Mouse (Mus musculus): ENCODE results near the gene Tpm4. TPM values are rescaled to one million over a fixed set of nuclear protein-coding genes. Genes with fewer than 3 reads are reported as not detected.
A peak's percentile ranks its signal among the peaks of the same experiment; 100 is the strongest.
"Not testable (repeated sequence)": the region's sequence is repeated elsewhere in the genome, so short reads cannot be mapped to it uniquely, and the experiment has no call there.

Gene Tpm4
- 510 and 538 TPM in 2 replicates for polyA plus RNA-seq (2015; fragmentation: Nextera tagmentation; extraction: Ambion mirVana)

DNA sequence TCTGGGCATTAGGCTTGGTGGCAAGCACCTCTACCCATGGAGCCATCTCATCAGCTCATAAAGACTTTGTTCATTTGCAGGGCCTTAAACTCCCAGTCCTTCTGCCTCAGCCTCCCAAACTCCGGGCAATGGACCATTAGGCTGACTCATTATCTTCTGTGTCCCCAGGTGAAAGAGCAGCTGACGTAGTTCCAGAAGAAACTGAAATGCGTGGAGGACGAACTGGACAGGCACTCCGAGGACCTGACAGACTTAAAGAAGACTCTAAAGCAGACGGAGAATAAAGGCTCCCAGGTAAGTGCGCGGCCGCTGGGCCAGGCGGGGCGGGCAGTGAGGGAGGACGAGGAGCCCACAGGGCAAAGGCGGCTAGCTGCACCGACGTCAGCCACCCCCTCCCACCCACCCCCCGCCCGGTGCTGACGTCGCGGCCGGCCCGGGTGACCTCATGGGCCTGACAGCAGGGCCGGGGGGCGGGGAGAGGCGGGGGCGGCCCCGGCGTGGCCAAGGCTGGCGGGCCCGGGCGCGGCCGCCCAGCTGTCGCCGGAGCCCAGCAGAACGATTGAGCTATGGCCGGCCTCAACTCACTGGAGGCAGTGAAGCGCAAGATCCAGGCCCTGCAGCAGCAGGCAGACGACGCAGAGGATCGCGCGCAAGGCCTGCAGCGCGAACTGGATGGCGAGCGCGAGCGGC, at the start of gene Tpm4:
TSS of gene Tpm4 (plus strand) at position 220 of the 690 bp plus-strand sequence.
- Histone ChIP-seq H3K9me3 (ENCODE audit: control insufficient read depth, low read length) (no peaks in the 10 kb centered on the region), H3K4me3 (ENCODE audit: low read length) (peak within 1 kb of the TSS; percentile 88), H3K27me3 (replicated peaks; ENCODE audit: control insufficient read depth, insufficient read depth, low read length) (no peaks in the 10 kb centered on the region), H3K4me1 (ENCODE audit: control insufficient read depth, insufficient read depth, low read length) (peaks cover 21% of the 10 kb centered on the region), H3K27ac (ENCODE audit: low read length) (peak within 1 kb of the TSS; percentile 100), H3K4me2 (ENCODE audit: low read depth, low read length) (peak within 1 kb of the TSS; percentile 75), H3K9ac (ENCODE audit: low read depth, low read length) (peak within 1 kb of the TSS; percentile 99), H3K36me3 (ENCODE audit: control insufficient read depth, insufficient read depth, low read length) (peaks cover 4% of the 10 kb centered on the region; the same call in 1 of the 2 replicates)
- under 1% methylated on average over 42 of the region's 49 CpGs for WGBS
- peak; percentile 83 for ATAC-seq

DNA sequence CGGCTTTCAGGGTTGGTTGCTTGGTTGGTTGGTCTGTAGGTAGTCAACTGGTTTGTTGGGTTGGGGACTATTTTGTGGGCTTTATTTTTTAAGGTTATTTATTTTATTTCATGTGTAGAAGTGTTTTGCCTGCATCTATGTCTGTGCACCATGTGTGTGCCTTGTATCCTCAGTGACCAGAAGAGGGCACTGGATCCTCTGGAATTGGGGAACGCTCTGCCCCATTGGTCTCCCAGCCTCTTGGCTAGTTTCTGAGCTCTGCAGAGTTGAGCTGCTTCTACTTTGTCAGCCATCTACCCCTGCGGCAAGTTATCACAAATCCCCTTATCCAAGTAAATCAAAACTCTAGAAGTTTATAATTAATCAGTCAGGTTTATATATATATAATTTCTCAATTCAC, 47.2 kb upstream of the Tpm4 start:
- H3K27me3 ChIP-seq (replicated peaks; ENCODE audit: control insufficient read depth, insufficient read depth, low read length); ATAC-seq; H3K36me3 ChIP-seq (ENCODE audit: control insufficient read depth, insufficient read depth, low read length); H3K4me1 ChIP-seq (ENCODE audit: control insufficient read depth, insufficient read depth, low read length); H3K9me3 ChIP-seq (ENCODE audit: control insufficient read depth, low read length); H3K9ac ChIP-seq (ENCODE audit: low read depth, low read length); H3K27ac ChIP-seq (ENCODE audit: low read length); H3K4me2 ChIP-seq (ENCODE audit: low read depth, low read length); H3K4me3 ChIP-seq (ENCODE audit: low read length): not testable (repeated sequence)
- 75% methylated on average over 3 of the region's 3 CpGs for WGBS

GRCm38 (mm10) chr8:72096721-72097120, 38.1 kb upstream of the Tpm4 start:
- peak overlapping the region; percentile 57; the same call in 1 of the 2 replicates for H3K27ac ChIP-seq (ENCODE audit: low read length)
- H3K9ac ChIP-seq (ENCODE audit: low read depth, low read length); H3K4me2 ChIP-seq (ENCODE audit: low read depth, low read length); H3K4me1 ChIP-seq (ENCODE audit: control insufficient read depth, insufficient read depth, low read length); H3K27me3 ChIP-seq (replicated peaks; ENCODE audit: control insufficient read depth, insufficient read depth, low read length); H3K9me3 ChIP-seq (ENCODE audit: control insufficient read depth, low read length); H3K4me3 ChIP-seq (ENCODE audit: low read length); H3K36me3 ChIP-seq (ENCODE audit: control insufficient read depth, insufficient read depth, low read length): not testable (repeated sequence)
- ATAC-seq = peak; percentile 86

- H3K4me3 ChIP-seq (ENCODE audit: low read length) = peak overlapping the region; percentile 7; the same call in 1 of the 2 replicates
- H3K27ac ChIP-seq (ENCODE audit: low read length); H3K36me3 ChIP-seq (ENCODE audit: control insufficient read depth, insufficient read depth, low read length); H3K9me3 ChIP-seq (ENCODE audit: control insufficient read depth, low read length); H3K9ac ChIP-seq (ENCODE audit: low read depth, low read length); H3K27me3 ChIP-seq (replicated peaks; ENCODE audit: control insufficient read depth, insufficient read depth, low read length); H3K4me1 ChIP-seq (ENCODE audit: control insufficient read depth, insufficient read depth, low read length); H3K4me2 ChIP-seq (ENCODE audit: low read depth, low read length): not testable (repeated sequence)
- peak; percentile 45 for ATAC-seq
- 55% methylated on average over 6 of the region's 7 CpGs for WGBS
These were observed 35.2 kb upstream of the Tpm4 start for GRCm38 (mm10) chr8:72099377-72100103.

DNA sequence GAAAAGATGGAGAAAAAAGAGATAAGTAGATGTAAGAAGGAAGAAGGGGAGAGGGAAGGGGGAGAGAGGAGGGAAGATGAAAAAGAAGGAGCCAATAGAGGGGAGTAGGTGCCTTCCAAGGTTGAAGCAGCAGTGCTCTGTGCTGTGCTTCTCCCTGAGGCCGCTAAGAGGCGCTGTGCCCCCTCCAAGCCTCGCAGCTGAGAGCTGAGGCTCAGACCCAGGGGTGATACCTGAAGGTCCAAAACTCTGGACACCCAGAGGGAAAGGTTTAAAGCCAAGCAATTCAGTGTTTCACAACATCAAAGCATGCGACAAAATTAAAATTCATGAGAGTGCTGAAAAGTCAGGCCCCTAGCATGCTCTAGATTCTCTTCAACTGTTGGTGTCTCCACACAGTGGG, 29.6 kb upstream of the Tpm4 start:
- Histone ChIP-seq H3K27ac (ENCODE audit: low read length) (no peak overlapping the region), H3K27me3 (replicated peaks; ENCODE audit: control insufficient read depth, insufficient read depth, low read length) (no peaks in the 10 kb centered on the region), H3K4me2 (ENCODE audit: low read depth, low read length) (no peak overlapping the region), H3K9ac (ENCODE audit: low read depth, low read length) (no peak overlapping the region), H3K9me3 (ENCODE audit: control insufficient read depth, low read length) (no peaks in the 10 kb centered on the region), H3K4me1 (ENCODE audit: control insufficient read depth, insufficient read depth, low read length) (no peaks in the 10 kb centered on the region), H3K36me3 (ENCODE audit: control insufficient read depth, insufficient read depth, low read length) (no peaks in the 10 kb centered on the region), H3K4me3 (ENCODE audit: low read length) (no peak overlapping the region)
- ATAC-seq = no peak
- WGBS = 30% methylated on average over 4 of the region's 4 CpGs

GRCm38 (mm10) chr8:72106740-72107139, 28.0 kb upstream of the Tpm4 start, which contains the start of gene Olfr374:
Gene Olfr374, plus strand, starts transcription at chr8:72107040.
- Histone ChIP-seq H3K4me1 (ENCODE audit: control insufficient read depth, insufficient read depth, low read length) (no peaks in the 10 kb centered on the region), H3K27ac (ENCODE audit: low read length) (no peak within 1 kb of the TSS), H3K27me3 (replicated peaks; ENCODE audit: control insufficient read depth, insufficient read depth, low read length) (no peaks in the 10 kb centered on the region), H3K4me3 (ENCODE audit: low read length) (no peak within 1 kb of the TSS), H3K9ac (ENCODE audit: low read depth, low read length) (no peak within 1 kb of the TSS), H3K36me3 (ENCODE audit: control insufficient read depth, insufficient read depth, low read length) (no peaks in the 10 kb centered on the region), H3K9me3 (ENCODE audit: control insufficient read depth, low read length) (no peaks in the 10 kb centered on the region), H3K4me2 (ENCODE audit: low read depth, low read length) (no peak within 1 kb of the TSS)
- 82% methylated on average over 3 of the region's 3 CpGs for WGBS
- no peak for ATAC-seq

- H3K27ac ChIP-seq (ENCODE audit: low read length) = no peak overlapping the region
- H3K4me1 ChIP-seq (ENCODE audit: control insufficient read depth, insufficient read depth, low read length) = no peaks in the 10 kb centered on the region
These were observed 23.9 kb upstream of the Tpm4 start for GRCm38 (mm10) chr8:72110876-72111275.

GRCm38 (mm10) chr8:72112486-72112885, 22.3 kb upstream of the Tpm4 start:
- Histone ChIP-seq H3K9ac (ENCODE audit: low read depth, low read length) (no peak overlapping the region), H3K4me2 (ENCODE audit: low read depth, low read length) (no peak overlapping the region), H3K27me3 (replicated peaks; ENCODE audit: control insufficient read depth, insufficient read depth, low read length) (no peaks in the 10 kb centered on the region), H3K9me3 (ENCODE audit: control insufficient read depth, low read length) (no peaks in the 10 kb centered on the region), H3K36me3 (ENCODE audit: control insufficient read depth, insufficient read depth, low read length) (no peaks in the 10 kb centered on the region), H3K4me3 (ENCODE audit: low read length) (no peak overlapping the region), H3K27ac (ENCODE audit: low read length) (no peak overlapping the region), H3K4me1 (ENCODE audit: control insufficient read depth, insufficient read depth, low read length) (no peaks in the 10 kb centered on the region)
- WGBS = 76% methylated on average over 3 of the region's 3 CpGs
- ATAC-seq = no peak

More at GRCm38 (mm10) chr8:72110876-72111275, 23.9 kb upstream of the Tpm4 start:
- H3K36me3 ChIP-seq (ENCODE audit: control insufficient read depth, insufficient read depth, low read length) = no peaks in the 10 kb centered on the region
- no peaks in the 10 kb centered on the region for H3K9me3 ChIP-seq (ENCODE audit: control insufficient read depth, low read length)
- no peak for ATAC-seq
- H3K4me2 ChIP-seq (ENCODE audit: low read depth, low read length) = no peak overlapping the region
- 70% methylated on average over 6 of the region's 6 CpGs for WGBS
- no peaks in the 10 kb centered on the region for H3K27me3 ChIP-seq (replicated peaks; ENCODE audit: control insufficient read depth, insufficient read depth, low read length)
- H3K4me3 ChIP-seq (ENCODE audit: low read length) = no peak overlapping the region
- H3K9ac ChIP-seq (ENCODE audit: low read depth, low read length) = no peak overlapping the region

GRCm38 (mm10) chr8:72115202-72115601, 19.6 kb upstream of the Tpm4 start:
- no peak for ATAC-seq
- no peaks in the 10 kb centered on the region for H3K36me3 ChIP-seq (ENCODE audit: control insufficient read depth, insufficient read depth, low read length)
- no peak overlapping the region for H3K9ac ChIP-seq (ENCODE audit: low read depth, low read length)
- H3K4me3 ChIP-seq (ENCODE audit: low read length) = no peak overlapping the region
- no peaks in the 10 kb centered on the region for H3K4me1 ChIP-seq (ENCODE audit: control insufficient read depth, insufficient read depth, low read length)
- no peak overlapping the region for H3K4me2 ChIP-seq (ENCODE audit: low read depth, low read length)
- no peak overlapping the region for H3K27ac ChIP-seq (ENCODE audit: low read length)
- H3K27me3 ChIP-seq (replicated peaks; ENCODE audit: control insufficient read depth, insufficient read depth, low read length) = no peaks in the 10 kb centered on the region
- WGBS = 88% methylated on average over 2 of the region's 2 CpGs
- no peaks in the 10 kb centered on the region for H3K9me3 ChIP-seq (ENCODE audit: control insufficient read depth, low read length)
